Mouse (Mus musculus): Measurements from ENCODE around the gene Ccdc153. TPM values are rescaled to one million over a fixed set of nuclear protein-coding genes. Genes with fewer than 3 reads are reported as not detected.

Ccdc153 gene
- polyA plus RNA-seq, 1 experiment: not detected

DNA sequence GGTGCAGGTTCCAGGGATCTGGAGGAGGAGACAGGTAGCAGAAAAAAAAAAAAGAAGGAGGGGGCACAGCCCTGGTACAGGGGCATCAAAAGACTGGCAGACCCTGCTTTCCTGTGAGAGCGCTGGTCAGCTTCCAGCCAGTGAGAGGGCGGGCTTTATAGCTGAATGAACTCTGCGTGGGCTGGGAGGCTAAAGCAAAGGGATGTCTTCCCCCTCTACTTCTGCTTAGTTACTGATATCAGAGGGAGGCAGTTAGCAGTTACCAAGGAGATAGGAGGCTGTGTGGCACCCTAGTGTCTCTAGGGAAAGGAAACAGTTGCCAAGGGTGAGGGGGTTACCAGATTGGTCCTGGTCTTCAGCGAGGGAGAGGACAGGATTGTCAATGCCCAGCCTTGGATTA, 10.0 kb downstream of the Ccdc153 start:
- WGBS: 18% methylated on average over 4 of the region's 4 CpGs
- H3K27ac ChIP-seq (ENCODE audit: insufficient read depth, low read depth, low read length): 0 out of 2 replicates have a peak overlapping the region, but pooled peaks have one; percentile 43
- TF ChIP-seq POLR2A (IDR thresholded peaks at IDR 0.05; ENCODE audit: insufficient read depth, low read depth, low read length) (no peak), CTCF (IDR thresholded peaks at IDR 0.05; ENCODE audit: insufficient read depth, low read depth, low read length) (no peak)

GRCm38 (mm10) chr9:44251314-44251713, 10.8 kb downstream of the Ccdc153 start, which contains the start of gene Pdzd3:
TSS of gene Pdzd3 (minus strand) at chr9:44251471.
- H3K4me1 ChIP-seq (ENCODE audit: control insufficient read depth, insufficient read depth, low read length): peaks cover 54% of the 10 kb centered on the region
- TF ChIP-seq CTCF (IDR thresholded peaks at IDR 0.05; ENCODE audit: insufficient read depth, low read depth, low read length): no peak
- no peak for TF ChIP-seq POLR2A (IDR thresholded peaks at IDR 0.05; ENCODE audit: insufficient read depth, low read depth, low read length)
- WGBS: 93% methylated on average over 10 of the region's 10 CpGs
- no peak within 1 kb of the TSS for H3K4me3 ChIP-seq (ENCODE audit: insufficient read depth, low read depth, low read length)
- H3K27ac ChIP-seq (ENCODE audit: insufficient read depth, low read depth, low read length): 0 out of 2 replicates have a peak within 1 kb of the TSS, but pooled peaks have one; percentile 43

More for the DNA sequence above, 10.0 kb downstream of the Ccdc153 start:
- H3K4me1 ChIP-seq (ENCODE audit: control insufficient read depth, insufficient read depth, low read length): peaks cover 49% of the 10 kb centered on the region
- no peak overlapping the region for H3K4me3 ChIP-seq (ENCODE audit: insufficient read depth, low read depth, low read length)

DNA sequence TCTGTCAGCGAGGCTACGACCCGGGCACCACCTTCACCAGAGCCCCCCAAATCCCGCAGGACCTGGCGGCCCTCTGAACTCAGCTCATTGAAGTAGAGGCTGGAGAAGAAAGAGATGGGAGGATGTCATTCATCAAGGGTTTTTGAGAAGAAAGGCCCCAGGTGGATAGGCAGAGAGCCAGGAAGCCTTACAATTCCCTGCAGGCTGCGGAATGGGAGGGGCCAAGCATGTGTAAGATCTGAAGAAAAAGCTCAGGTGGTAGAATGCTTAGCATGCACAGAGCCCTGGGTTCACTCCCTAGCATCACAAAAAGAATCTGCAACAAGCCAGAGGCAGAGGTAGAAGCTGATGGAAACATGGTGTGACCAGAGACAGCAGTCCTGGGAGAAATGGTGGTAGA, 13.0 kb downstream of the Ccdc153 start:
- H3K27ac ChIP-seq (ENCODE audit: insufficient read depth, low read depth, low read length): no peak overlapping the region
- no peak overlapping the region for H3K4me3 ChIP-seq (ENCODE audit: insufficient read depth, low read depth, low read length)
- H3K4me1 ChIP-seq (ENCODE audit: control insufficient read depth, insufficient read depth, low read length): peaks cover 56% of the 10 kb centered on the region
- TF ChIP-seq POLR2A (IDR thresholded peaks at IDR 0.05; ENCODE audit: insufficient read depth, low read depth, low read length) (no peak), CTCF (IDR thresholded peaks at IDR 0.05; ENCODE audit: insufficient read depth, low read depth, low read length) (no peak)
- WGBS: 87% methylated on average over 6 of the region's 6 CpGs

DNA sequence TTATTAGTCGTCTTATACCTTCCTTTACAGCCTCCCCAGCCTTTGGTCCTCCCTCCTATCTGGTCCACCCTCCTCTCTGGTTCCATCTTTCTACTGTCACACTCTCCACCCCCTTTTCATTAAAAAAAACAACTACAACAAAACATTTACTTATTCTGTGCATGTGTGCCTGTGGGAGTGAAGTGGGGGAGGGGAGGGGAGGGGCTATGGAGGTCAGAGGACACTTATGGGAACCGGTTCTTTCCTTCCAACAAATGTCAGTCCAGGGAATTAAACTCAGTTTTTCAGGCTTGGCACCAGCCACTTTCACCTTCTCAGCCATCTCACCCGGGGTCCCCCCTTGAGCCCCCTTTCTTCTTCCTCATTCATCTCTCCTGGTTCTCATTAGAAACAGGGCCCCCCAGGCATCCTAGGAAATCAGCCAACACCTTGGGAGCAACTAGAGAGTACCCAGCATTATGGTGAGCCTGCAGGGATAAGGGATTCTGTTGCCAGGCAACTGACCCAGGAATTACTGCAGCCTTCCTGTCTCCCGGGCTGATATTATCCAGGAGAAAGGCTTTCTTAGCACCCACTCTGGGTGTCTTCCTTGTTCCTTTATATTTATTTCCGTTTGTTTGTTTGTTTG, 14.1 kb downstream of the Ccdc153 start:
- peak overlapping the region; percentile 73 for H3K27ac ChIP-seq (ENCODE audit: insufficient read depth, low read depth, low read length)
- 6% methylated on average over 5 of the region's 5 CpGs for WGBS

DNA sequence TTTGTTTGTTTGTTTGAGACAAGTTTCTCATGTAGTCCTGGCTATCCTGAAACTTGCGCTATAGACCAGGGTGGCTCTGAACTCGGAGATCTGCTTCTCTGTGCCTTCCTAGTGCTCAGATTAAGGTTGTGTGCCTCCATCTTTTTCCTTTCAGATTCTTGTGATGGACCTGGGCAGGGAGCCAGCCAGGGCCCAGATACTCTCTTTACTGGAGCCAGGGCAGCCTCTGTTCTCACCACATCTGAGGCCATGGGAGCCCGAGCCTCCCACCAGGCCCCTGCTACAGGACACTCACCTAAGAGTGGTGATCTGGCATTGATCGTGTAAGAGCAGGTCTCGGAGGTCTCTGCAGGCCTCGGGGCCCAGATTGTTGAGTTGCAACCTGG, 14.7 kb downstream of the Ccdc153 start:
- TF ChIP-seq CTCF (IDR thresholded peaks at IDR 0.05; ENCODE audit: insufficient read depth, low read depth, low read length) (no peak), POLR2A (IDR thresholded peaks at IDR 0.05; ENCODE audit: insufficient read depth, low read depth, low read length) (no peak)

More for the DNA sequence above, 14.1 kb downstream of the Ccdc153 start:
- no peak overlapping the region for H3K4me3 ChIP-seq (ENCODE audit: insufficient read depth, low read depth, low read length)
- TF ChIP-seq POLR2A (IDR thresholded peaks at IDR 0.05; ENCODE audit: insufficient read depth, low read depth, low read length) (no peak), CTCF (IDR thresholded peaks at IDR 0.05; ENCODE audit: insufficient read depth, low read depth, low read length) (no peak)
- peaks cover 49% of the 10 kb centered on the region for H3K4me1 ChIP-seq (ENCODE audit: control insufficient read depth, insufficient read depth, low read length)

DNA sequence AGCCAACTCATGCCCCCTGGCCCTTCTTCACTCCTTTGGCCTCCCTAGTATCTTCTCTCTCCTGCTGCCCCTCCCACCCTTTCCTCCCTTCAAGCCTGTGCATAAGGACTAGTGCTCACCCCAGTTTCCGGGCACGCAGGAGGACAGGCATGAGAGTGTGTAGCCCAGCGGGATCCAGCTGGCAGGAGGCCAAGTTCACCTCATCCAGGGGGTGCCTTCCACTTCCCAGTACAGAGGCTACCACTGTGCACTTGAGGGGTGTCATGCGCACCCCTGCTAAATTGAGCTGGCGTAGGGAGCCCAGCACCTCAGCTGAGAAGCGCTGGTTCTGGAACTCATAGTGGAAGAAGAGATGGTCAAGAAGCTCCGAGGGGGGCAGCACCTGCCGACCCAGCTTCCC, 15.7 kb downstream of the Ccdc153 start:
- no peak overlapping the region for H3K4me3 ChIP-seq (ENCODE audit: insufficient read depth, low read depth, low read length)
- peaks cover 35% of the 10 kb centered on the region for H3K4me1 ChIP-seq (ENCODE audit: control insufficient read depth, insufficient read depth, low read length)
- WGBS: 77% methylated on average over 8 of the region's 8 CpGs
- no peak overlapping the region for H3K27ac ChIP-seq (ENCODE audit: insufficient read depth, low read depth, low read length)
- no peak for TF ChIP-seq POLR2A (IDR thresholded peaks at IDR 0.05; ENCODE audit: insufficient read depth, low read depth, low read length)

More for the DNA sequence above, 14.7 kb downstream of the Ccdc153 start:
- Histone ChIP-seq H3K27ac (ENCODE audit: insufficient read depth, low read depth, low read length) (peak overlapping the region; percentile 73), H3K4me3 (ENCODE audit: insufficient read depth, low read depth, low read length) (no peak overlapping the region), H3K4me1 (ENCODE audit: control insufficient read depth, insufficient read depth, low read length) (peaks cover 44% of the 10 kb centered on the region)
- WGBS: 31% methylated on average over 6 of the region's 6 CpGs

GRCm38 (mm10) chr9:44259014-44259413, 18.5 kb downstream of the Ccdc153 start:
- TF ChIP-seq CTCF (IDR thresholded peaks at IDR 0.05; ENCODE audit: insufficient read depth, low read depth, low read length) (no peak), POLR2A (IDR thresholded peaks at IDR 0.05; ENCODE audit: insufficient read depth, low read depth, low read length) (no peak)
- no peak overlapping the region for H3K27ac ChIP-seq (ENCODE audit: insufficient read depth, low read depth, low read length)
- peaks cover 21% of the 10 kb centered on the region for H3K4me1 ChIP-seq (ENCODE audit: control insufficient read depth, insufficient read depth, low read length)
- WGBS: 65% methylated on average over 10 of the region's 10 CpGs
- H3K4me3 ChIP-seq (ENCODE audit: insufficient read depth, low read depth, low read length): no peak overlapping the region

DNA sequence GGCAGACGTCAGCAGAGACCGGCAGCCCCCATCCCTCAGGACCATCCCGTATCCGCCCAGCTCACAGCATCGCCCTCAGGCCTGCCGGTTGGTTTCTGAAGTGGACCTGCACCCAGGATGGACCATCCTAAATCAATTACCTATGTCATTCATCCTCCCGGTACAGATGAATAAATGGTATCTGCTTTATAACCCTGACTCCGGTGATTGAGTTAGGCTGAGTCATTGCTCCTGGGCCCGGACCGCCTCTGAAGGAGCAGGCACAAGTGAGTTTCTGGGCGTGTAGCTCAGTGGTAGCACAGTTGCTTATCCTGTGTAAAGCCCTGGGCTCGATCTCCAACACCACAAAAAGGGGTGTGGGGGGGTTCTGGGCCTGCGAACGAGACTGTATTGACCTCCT, 20.9 kb downstream of the Ccdc153 start:
- TF ChIP-seq CTCF (IDR thresholded peaks at IDR 0.05; ENCODE audit: insufficient read depth, low read depth, low read length) (no peak), POLR2A (IDR thresholded peaks at IDR 0.05; ENCODE audit: insufficient read depth, low read depth, low read length) (no peak)
- 87% methylated on average over 14 of the region's 14 CpGs for WGBS

DNA sequence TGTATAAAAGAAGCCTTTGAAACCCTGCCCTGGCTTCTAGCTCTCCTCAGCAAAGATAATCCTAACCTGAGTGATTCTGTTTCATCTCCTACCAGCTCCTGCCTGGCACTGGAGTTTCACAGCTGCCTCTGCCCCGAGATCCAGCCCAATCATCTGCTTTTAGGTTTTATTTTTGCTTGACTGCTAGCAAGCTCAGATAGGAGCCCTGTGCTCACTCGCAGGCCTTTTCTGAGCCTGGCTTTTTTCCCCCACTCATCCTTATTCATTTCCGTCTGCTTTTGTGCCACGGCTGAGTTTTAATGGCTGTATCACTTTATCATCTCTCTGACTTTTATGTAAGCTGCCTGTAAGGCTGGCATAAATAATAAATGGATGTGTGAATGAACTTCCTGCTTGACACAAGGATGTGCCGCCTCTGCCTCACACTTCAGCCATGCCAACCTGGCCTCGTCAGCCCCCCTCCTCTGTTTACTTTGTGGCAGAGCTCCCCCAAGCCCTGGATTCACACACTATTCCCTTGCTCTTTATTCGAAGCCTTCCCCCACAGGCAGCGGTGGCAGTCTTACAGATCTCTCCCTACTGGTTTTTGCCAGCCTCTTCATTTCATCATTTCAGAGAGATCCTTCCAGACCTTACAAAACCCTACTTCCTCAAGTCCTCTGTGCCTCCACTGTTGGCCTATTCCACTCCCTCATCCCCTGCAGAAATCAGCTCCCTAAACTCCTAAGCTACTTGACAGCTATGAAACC, 26.2 kb downstream of the Ccdc153 start:
- WGBS: 31% methylated on average over 8 of the region's 8 CpGs
- Histone ChIP-seq H3K4me1 (ENCODE audit: control insufficient read depth, insufficient read depth, low read length) (peaks cover 24% of the 10 kb centered on the region), H3K27ac (ENCODE audit: insufficient read depth, low read depth, low read length) (peak overlapping the region; percentile 34; the same call in 1 of the 2 replicates), H3K4me3 (ENCODE audit: insufficient read depth, low read depth, low read length) (no peak overlapping the region)
- TF ChIP-seq POLR2A (IDR thresholded peaks at IDR 0.05; ENCODE audit: insufficient read depth, low read depth, low read length): no peak
- TF ChIP-seq CTCF (IDR thresholded peaks at IDR 0.05; ENCODE audit: insufficient read depth, low read depth, low read length): no peak

More for the DNA sequence above, 20.9 kb downstream of the Ccdc153 start:
- peaks cover 13% of the 10 kb centered on the region for H3K4me1 ChIP-seq (ENCODE audit: control insufficient read depth, insufficient read depth, low read length)
- no peak overlapping the region for H3K4me3 ChIP-seq (ENCODE audit: insufficient read depth, low read depth, low read length)
- H3K27ac ChIP-seq (ENCODE audit: insufficient read depth, low read depth, low read length): no peak overlapping the region
